Mouse (Mus musculus) heart, postnatal 0 days (tissue): ENCODE data around the gene Bcr.

ENCODE experiments used
- CTCF ChIP-seq: IDR thresholded peaks from 2 replicates; pipeline ENCODE4 v1.5.1; 2016; ENCODE audit warnings: antibody characterized with exemption, control low read depth, low read depth
- EP300 ChIP-seq: IDR thresholded peaks from 2 replicates; pipeline ENCODE4 v1.6.1; 2016; ENCODE audit warnings: antibody characterized with exemption, low read depth

DNA sequence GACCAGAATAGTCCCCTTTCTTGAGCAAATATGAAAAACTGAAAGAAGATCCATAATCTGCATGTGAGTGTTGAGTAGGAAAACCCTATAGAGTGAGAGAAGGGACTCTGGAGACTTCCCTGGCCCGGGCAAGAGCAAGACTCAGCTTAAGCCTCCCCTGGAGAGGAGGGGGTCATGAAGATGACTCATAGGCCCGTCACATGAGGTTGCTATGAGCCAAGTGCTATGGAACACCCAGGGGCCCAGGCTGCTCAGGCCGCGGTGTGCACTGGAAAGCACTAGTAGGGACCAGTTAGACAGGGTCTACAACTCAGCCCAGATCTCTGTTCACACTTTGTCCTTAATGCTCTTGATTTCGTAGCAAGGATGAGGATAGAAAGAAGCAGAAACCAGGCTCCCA is 54.8 kb downstream of the Bcr start:
- TF ChIP-seq CTCF = no peak
- no peak for TF ChIP-seq EP300
